Mouse (Mus musculus) liver, postnatal 0 days (tissue): ENCODE results near the gene Chsy1. TPM values are rescaled to one million over a fixed set of nuclear protein-coding genes. Genes with fewer than 3 reads are reported as not detected.

ENCODE experiments used
- ATAC-seq: fragments of 200-750 bp; cut with Nextera tagmentation; 2 replicates; pipeline ENCODE4 v1.8.0; 2017; ENCODE audit warnings: mild to moderate bottlenecking, moderate library complexity
- DNase-seq: peaks from one replicate; pipeline ENCODE4 v3.0.0-alpha.2; 2016
- H3K27ac ChIP-seq: fragments of 300-500 bp; sonication (generic); 2 replicates; pipeline ENCODE4 v1.5.1; 2014; ENCODE audit warnings: antibody characterized with exemption, moderate library complexity, mild to moderate bottlenecking, low read depth
- H3K27me3 ChIP-seq: fragments of 300-500 bp; sonication (generic); 2 replicates; pipeline ENCODE4 v1.6.1; 2014; ENCODE audit warnings: low read length, control low read depth, mixed read lengths; ENCODE audit not compliant: insufficient read depth
- H3K36me3 ChIP-seq: fragments of 300-500 bp; sonication (generic); replicated peaks from 2 replicates; pipeline ENCODE4 v1.6.1; 2014; ENCODE audit warnings: mild to moderate bottlenecking, control low read depth, low read length, moderate library complexity, mixed read lengths; ENCODE audit not compliant: insufficient read depth
- H3K4me1 ChIP-seq: fragments of 300-500 bp; sonication (generic); 2 replicates; pipeline ENCODE4 v1.6.1; 2014; ENCODE audit warnings: antibody characterized with exemption, mild to moderate bottlenecking, control low read depth; ENCODE audit not compliant: insufficient read depth
- H3K4me2 ChIP-seq: fragments of 300-500 bp; sonication (generic); 2 replicates; pipeline ENCODE4 v1.6.1; 2014; ENCODE audit warnings: low read depth, mild to moderate bottlenecking, low read length, moderate library complexity, mixed read lengths
- H3K4me3 ChIP-seq: fragments of 300-500 bp; sonication (generic); 2 replicates; pipeline ENCODE4 v1.5.1; 2014; ENCODE audit warnings: low read depth, low read length
- H3K9ac ChIP-seq: fragments of 300-500 bp; sonication (generic); replicated peaks from 2 replicates; pipeline ENCODE4 v1.6.1; 2014; ENCODE audit warnings: mild to moderate bottlenecking, moderate library complexity
- H3K9me3 ChIP-seq: fragments of 300-500 bp; sonication (generic); 2 replicates; pipeline ENCODE4 v1.6.1; 2016; ENCODE audit warnings: mild to moderate bottlenecking, control low read depth, low read length, mixed read lengths
- CTCF ChIP-seq: sonication (generic); IDR thresholded peaks from 2 replicates; pipeline ENCODE4 v1.5.1; 2016; ENCODE audit warnings: antibody characterized with exemption, low read depth
- EP300 ChIP-seq: IDR thresholded peaks from 2 replicates; pipeline ENCODE4 v1.6.1; 2016; ENCODE audit warnings: antibody characterized with exemption, low read depth, mild to moderate bottlenecking
- whole genome bisulfite sequencing: fragments of 180-500 bp; shearing (Covaris S2); extraction: QIAGEN DNeasy Blood & Tissue Kit; methylation state at CpG from one replicate; pipeline ENCODE4 v1.1.7; 2014; ENCODE audit not compliant: insufficient replicate concordance; 5-methylcytosine and 5-hydroxymethylcytosine counted together
- polyA plus RNA-seq: library from polyadenylated mRNA; unstranded; fragments of >200 nt; fragmentation: Nextera tagmentation; extraction: Ambion mirVana; gene quantifications from 2 replicates; pipeline ENCODE4 v1.2.1, GENCODE M21; 2015

Chsy1 gene
- polyA plus RNA-seq, 1 experiment from 2014 or later = 5.0 TPM

GRCm38 (mm10) chr7:66115821-66116343 lies 6.6 kb downstream of the Chsy1 start:
- Histone ChIP-seq H3K9ac (no peak overlapping the region), H3K4me3 (no peak overlapping the region), H3K36me3 (no peaks in the 10 kb centered on the region), H3K27ac (0 out of 2 replicates have a peak overlapping the region, but pooled peaks have one; percentile 2), H3K4me2 (no peak overlapping the region), H3K9me3 (no peaks in the 10 kb centered on the region), H3K4me1 (peaks cover 44% of the 10 kb centered on the region), H3K27me3 (no peaks in the 10 kb centered on the region)
- WGBS = 64% methylated on average over 11 of the region's 11 CpGs
- ATAC-seq (no peak), DNase-seq (no peak)
- TF ChIP-seq CTCF = no peak
- TF ChIP-seq EP300 = no peak

GRCm38 (mm10) chr7:66116906-66117482 lies 7.7 kb downstream of the Chsy1 start:
- Histone ChIP-seq H3K9ac (no peak overlapping the region), H3K27ac (no peak overlapping the region), H3K4me1 (peaks cover 48% of the 10 kb centered on the region), H3K36me3 (no peaks in the 10 kb centered on the region), H3K4me2 (no peak overlapping the region), H3K4me3 (no peak overlapping the region), H3K27me3 (no peaks in the 10 kb centered on the region), H3K9me3 (no peaks in the 10 kb centered on the region)
- DNase-seq (no peak), ATAC-seq (no peak)
- 56% methylated on average over 8 of the region's 8 CpGs for WGBS
- no peak for TF ChIP-seq EP300
- no peak for TF ChIP-seq CTCF

DNA sequence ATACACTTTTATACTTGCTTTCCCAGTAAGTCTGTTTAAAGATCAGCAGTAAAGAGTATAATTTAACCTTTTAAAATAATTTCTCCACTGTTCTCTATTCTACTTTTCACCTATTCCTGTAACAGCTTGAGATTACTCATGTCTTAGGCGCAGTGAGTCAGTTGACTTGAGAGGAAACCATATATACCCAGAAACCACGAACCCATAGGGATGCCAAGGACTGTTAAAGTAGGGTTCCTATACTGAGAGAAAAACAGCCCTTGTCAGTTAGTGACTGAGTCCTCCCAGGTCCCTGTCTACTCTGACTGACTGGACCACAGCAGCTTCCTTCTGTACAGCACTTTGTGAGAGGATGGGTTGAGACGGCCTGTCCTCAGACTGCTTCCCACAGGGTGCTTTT lies 8.7 kb downstream of the Chsy1 start:
- H3K27ac ChIP-seq = no peak overlapping the region
- WGBS = 61% methylated on average over 3 of the region's 3 CpGs

DNA sequence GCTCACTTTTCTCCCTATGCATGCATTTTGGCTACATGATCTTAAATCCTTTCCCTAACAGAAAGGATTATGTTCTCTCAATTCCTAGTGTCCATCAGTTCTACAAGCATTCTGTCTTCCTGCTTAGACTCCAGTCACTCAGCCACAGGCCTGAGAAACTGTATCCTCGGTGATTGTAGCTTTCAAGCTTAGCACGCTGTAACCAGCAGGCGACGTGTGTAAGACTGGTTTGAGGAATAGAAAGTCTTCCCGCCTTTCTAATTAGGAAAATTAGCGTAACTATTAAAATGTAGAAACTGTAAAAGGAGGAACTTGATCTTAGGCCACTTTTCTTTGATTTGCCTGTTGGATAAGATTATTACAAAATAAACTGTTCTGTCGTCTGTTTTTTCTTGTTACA lies 9.5 kb downstream of the Chsy1 start:
- WGBS = 67% methylated on average over 7 of the region's 7 CpGs
- H3K27me3 ChIP-seq = no peaks in the 10 kb centered on the region
- no peak for DNase-seq
- ATAC-seq = no peak
- peaks cover 36% of the 10 kb centered on the region for H3K4me1 ChIP-seq
- H3K36me3 ChIP-seq = no peaks in the 10 kb centered on the region
- no peak overlapping the region for H3K27ac ChIP-seq
- no peak overlapping the region for H3K4me3 ChIP-seq
- no peak overlapping the region for H3K4me2 ChIP-seq
- H3K9me3 ChIP-seq = no peaks in the 10 kb centered on the region
- no peak overlapping the region for H3K9ac ChIP-seq
- TF ChIP-seq EP300 = no peak
- TF ChIP-seq CTCF = no peak

More for the DNA sequence above, 8.7 kb downstream of the Chsy1 start:
- ATAC-seq (no peak), DNase-seq (no peak)
- Histone ChIP-seq H3K9me3 (no peaks in the 10 kb centered on the region), H3K4me3 (no peak overlapping the region), H3K36me3 (no peaks in the 10 kb centered on the region), H3K4me2 (no peak overlapping the region), H3K9ac (no peak overlapping the region), H3K4me1 (peaks cover 44% of the 10 kb centered on the region), H3K27me3 (no peaks in the 10 kb centered on the region)
- TF ChIP-seq EP300 (no peak), CTCF (no peak)

DNA sequence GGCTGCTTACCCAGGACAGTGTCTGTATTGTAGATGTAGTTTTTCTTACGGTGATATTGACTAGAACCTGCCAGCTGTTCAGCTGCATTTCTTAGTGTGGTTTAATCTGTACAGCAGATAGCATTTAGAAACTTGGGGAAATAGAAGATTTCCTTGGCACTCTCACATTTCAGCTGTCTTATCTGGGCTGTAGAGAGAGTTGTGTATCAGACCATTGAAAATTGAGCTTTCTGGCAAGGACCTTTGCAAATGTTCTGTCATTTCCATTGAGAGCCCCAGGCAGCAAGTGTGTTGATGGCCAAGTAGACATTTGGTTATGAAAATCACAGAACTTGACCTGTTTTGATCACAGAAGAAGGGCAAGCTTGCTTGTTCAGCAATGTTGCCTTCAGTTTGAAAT lies 10.8 kb downstream of the Chsy1 start:
- H3K9me3 ChIP-seq = no peaks in the 10 kb centered on the region
- H3K27me3 ChIP-seq = no peaks in the 10 kb centered on the region
- ATAC-seq (no peak), DNase-seq (no peak)
- H3K4me2 ChIP-seq = no peak overlapping the region
- no peaks in the 10 kb centered on the region for H3K36me3 ChIP-seq
- H3K27ac ChIP-seq = peak overlapping the region; percentile 46; the same call in 1 of the 2 replicates
- WGBS = 51% methylated on average over 1 of the region's 1 CpGs
- TF ChIP-seq CTCF = no peak
- TF ChIP-seq EP300 = no peak
- H3K4me1 ChIP-seq = peaks cover 30% of the 10 kb centered on the region
- H3K9ac ChIP-seq = no peak overlapping the region
- no peak overlapping the region for H3K4me3 ChIP-seq

GRCm38 (mm10) chr7:66120702-66121396 lies 11.5 kb downstream of the Chsy1 start:
- peak overlapping the region; percentile 38 for H3K4me2 ChIP-seq
- H3K27me3 ChIP-seq = no peaks in the 10 kb centered on the region
- no peak overlapping the region for H3K4me3 ChIP-seq
- TF ChIP-seq CTCF (no peak), EP300 (no peak)
- no peak for DNase-seq
- ATAC-seq = 0 out of 2 replicates have a peak, but pooled peaks have one; percentile 21
- H3K9me3 ChIP-seq = no peaks in the 10 kb centered on the region
- H3K4me1 ChIP-seq = peaks cover 23% of the 10 kb centered on the region
- H3K9ac ChIP-seq = no peak overlapping the region
- WGBS = 38% methylated on average over 7 of the region's 7 CpGs
- peak overlapping the region; percentile 46 for H3K27ac ChIP-seq
- 0 out of 2 replicates have a peak, but pooled peaks cover 5% of the 10 kb centered on the region for H3K36me3 ChIP-seq
